Mouse (Mus musculus) kidney, adult 2 months (tissue): ENCODE results near the gene Egfem1.

ENCODE experiments used
- CTCF ChIP-seq: fragments of 200-500 bp; conservative IDR thresholded peaks from 2 replicates; pipeline ENCODE4 v1.5.1; 2011; ENCODE audit warnings: low read depth, mild to moderate bottlenecking, control low read depth, low read length, moderate library complexity, mixed read lengths; ENCODE audit not compliant: insufficient read depth, insufficient read length
- POLR2A ChIP-seq: fragments of 200-500 bp; IDR thresholded peaks from one replicate; pipeline ENCODE4 v1.6.1; 2011; ENCODE audit warnings: low read depth, low read length, control low read depth

DNA sequence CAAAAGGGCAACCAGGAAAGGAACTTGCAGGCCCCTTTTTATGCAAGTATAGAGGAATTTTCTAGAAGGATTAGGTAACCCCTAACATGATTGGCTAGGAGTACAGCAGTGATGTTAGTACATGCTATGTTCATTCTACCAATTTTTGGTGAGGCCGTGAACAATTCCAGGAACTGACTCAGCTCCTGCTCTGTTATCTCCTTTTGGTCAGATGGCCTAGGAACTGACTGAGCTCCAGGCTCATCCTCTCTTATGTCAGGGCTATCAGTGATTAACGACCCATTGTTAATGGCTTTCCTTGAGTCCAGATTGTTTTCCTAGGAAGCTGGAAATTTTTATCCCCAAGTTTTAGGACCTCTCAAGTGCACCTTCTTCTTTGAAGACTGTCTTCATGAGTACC, 457.4 kb downstream of the Egfem1 start:
- TF ChIP-seq POLR2A (no peak), CTCF (no peak)
